Mouse (Mus musculus): ENCODE results near the gene Gas2.

The Gas2 gene

GRCm38 (mm10) chr7:51880121-51880520, 18.3 kb downstream of the Gas2 start:
- DNase-seq (ENCODE audit: low spot score), result no peak

DNA sequence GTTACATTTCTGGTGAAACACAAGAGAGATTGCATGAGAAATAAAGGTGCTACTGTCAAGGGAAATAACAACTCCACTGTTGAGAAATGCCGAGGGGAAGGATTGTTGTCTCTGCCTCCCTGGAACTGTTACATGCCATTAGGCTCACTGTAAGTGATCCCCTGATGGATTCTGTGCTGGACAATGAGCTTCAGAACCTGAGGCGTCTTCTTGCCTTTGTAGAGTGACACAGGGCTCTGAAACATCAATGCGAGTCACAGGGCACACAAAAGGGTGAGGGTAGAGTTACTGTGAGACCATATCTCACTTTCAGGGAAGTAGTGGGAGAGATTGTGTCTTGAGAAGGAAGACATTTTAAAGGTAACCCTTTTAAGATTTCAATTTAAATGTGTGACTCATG, 23.5 kb downstream of the Gas2 start:
- no peak for DNase-seq (ENCODE audit: low spot score)

GRCm38 (mm10) chr7:51887678-51888567, 26.1 kb downstream of the Gas2 start:
- no peak for DNase-seq (ENCODE audit: low spot score)

- no peak for DNase-seq (ENCODE audit: low spot score)
These were observed 27.8 kb downstream of the Gas2 start for GRCm38 (mm10) chr7:51889601-51890000.

DNA sequence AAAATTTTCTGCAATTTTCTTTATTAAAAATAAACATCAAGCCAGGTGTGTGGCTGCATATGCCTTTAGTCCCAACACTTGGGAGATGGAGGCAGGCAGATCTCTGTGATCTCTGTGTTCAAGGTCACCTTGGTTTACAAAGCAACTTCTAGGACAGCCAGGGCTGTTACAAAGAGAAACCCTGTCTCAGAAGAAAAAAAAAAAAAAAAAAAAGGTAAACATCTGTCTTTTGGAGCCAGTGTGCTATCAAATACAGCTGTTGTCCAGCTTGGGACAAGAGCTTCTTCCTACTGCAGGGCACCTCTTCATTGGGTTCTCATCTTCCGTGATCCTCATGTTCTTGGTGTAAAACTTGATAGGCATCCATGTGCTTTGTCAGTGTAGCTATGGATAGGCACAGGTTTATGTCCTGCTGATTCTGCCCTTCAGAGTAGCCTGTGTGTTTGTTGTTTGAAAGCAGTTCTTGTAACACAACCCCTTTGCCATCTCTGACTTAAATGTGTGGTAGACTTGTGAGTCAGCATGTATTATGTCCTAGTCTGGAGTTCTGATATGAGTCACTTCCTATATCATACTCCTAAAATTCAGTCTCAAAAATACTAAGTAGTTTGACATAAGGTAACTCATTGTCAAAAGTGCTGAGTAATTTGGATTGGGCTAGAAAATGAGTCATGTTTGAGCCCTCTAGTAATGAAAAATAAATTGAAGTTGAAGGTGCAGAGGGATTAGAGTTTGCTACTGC, 30.6 kb downstream of the Gas2 start:
- no peak for DNase-seq (ENCODE audit: low spot score)

DNA sequence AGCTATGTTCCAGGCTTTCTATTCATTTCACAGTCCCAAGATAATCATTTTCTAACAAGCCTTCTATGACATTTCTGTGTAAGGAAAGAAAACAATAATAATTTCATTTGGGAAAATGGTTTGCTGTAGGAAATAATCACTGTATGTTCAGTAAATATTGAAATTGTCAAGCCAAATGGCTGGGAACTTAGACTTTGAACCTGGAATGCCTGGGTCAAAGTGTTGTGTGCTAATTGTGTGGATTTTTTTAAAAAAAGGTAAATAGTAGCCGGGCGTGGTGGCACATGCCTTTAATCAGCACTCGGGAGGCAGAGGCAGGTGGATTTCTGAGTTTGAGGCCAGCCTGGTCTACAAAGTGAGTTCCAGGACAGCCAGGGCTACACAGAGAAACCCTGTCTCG, 31.2 kb downstream of the Gas2 start:
- no peak for DNase-seq (ENCODE audit: low spot score)

GRCm38 (mm10) chr7:51894133-51894801, 32.5 kb downstream of the Gas2 start:
- DNase-seq (ENCODE audit: low spot score), result no peak

DNA sequence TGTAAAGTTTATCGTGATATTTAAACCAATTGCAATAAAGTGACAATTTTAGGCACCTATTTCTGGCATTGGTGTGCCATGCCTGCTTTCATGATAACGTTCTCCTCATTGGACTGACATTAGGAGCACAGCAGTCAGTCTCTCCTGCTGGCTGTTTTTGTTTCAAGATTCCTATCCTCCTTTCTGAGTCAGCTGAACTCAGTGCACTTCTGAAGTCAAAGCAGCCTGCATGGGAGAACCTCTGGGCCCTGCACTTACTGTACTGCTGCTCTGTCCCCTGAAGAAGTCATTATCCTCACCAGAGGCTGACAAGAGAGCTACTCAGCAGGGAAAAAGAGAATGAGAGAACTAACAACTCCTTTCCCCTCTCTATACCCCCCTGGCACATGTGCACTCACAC, 33.1 kb downstream of the Gas2 start:
- DNase-seq (ENCODE audit: low spot score), result no peak

DNA sequence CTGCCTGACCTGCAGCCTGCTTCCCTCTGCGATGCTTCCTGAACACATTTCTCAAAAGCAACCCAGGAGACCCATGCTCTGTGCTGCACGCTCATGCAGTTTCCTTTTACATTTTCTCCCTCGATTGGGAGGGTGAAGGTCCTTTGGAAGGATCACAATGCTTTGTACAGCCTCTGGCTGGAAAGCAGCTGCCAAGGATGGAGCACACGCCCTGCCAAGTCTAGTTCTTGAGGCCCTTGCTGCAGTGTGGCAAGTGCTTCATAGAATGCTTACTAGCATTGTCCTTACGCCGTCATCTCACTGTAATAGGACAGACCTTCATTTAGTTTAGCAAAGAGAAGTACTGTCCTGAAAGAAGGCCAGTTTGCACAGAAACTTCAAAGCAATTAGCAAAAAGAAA, 37.3 kb downstream of the Gas2 start:
- no peak for DNase-seq (ENCODE audit: low spot score)

GRCm38 (mm10) chr7:51913292-51914050, 51.7 kb downstream of the Gas2 start:
- no peak for DNase-seq (ENCODE audit: low spot score)

DNA sequence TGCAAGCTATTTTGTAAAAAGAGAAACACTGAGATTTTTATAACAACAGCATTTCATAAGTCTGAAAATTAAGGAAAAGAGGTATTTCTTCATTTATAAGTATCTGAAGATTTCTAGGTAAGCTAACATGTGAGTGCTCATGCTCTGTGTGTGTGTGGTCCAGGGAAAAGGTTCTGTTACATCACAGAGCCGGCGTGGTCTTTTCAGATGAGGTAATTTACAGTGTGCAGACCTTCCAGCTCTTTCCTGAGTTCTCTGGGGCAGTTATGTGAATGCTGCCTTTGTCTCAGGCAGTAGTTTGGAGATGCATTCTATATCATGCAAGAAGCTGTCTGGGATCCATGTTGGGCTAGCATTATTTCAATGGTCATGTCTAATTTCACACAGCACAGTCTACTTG, 52.3 kb downstream of the Gas2 start:
- DNase-seq (ENCODE audit: low spot score), result no peak

DNA sequence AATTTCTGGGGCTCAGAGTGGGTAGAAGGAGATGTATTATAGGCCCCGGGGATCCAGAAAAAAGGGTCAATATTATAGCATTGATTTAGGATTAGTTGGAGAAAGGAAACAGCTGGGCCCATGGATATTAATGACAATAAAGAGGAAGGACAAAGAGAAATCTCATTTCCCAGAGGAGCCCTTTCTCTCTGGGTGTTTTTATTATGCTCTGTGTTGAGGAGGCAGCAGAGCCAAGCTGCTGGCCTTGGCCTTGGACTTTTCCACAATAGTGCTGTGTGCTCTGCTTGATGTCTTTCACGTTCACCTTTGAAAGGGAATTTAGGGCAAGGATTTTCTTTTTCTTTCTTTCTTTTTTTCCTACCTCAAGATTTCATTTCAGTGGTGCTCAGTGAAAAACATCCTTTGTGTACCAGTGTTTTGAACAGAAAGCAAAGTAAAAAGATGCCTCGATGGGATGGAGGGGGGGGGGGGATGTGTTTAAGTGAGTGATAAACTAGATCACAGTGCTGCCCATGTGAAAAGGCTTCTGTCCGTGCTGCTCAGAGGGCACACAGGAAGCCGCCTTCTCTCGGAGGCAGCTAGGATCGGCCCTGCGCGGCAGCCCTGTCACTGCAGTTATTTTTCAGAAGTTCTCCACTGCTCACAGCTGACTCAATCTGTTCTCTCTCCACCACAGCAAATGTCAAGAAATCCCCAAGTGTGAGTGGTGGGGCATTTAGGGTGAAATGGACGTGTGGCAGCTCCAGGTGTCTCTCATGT, 67.1 kb downstream of the Gas2 start:
- DNase-seq (ENCODE audit: low spot score), result no peak

DNA sequence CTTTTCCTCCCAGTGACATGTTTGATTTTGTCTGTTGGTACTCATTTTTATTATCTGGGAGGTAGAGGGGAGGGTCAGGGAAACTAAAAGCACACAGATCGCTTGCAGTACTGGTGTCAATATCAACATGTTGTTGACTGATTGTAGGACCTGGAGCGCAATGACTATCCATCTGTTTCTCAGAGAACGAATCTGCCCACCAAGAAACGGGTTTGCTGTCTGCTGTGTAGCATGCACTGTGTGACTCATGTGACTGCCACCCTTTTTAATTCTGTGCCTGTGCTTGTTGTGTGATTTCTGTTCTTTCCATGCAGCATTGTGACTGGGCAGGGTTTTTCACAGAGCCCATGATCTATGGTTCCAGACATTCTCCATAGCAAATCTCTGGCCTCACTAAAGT, 69.4 kb downstream of the Gas2 start:
- DNase-seq (ENCODE audit: low spot score), result peak; percentile 18

- DNase-seq (ENCODE audit: low spot score), result no peak
These were observed 75.5 kb downstream of the Gas2 start for GRCm38 (mm10) chr7:51937337-51937736.

- DNase-seq (ENCODE audit: low spot score), result no peak
These were observed 78.6 kb downstream of the Gas2 start for GRCm38 (mm10) chr7:51940461-51940860.

DNA sequence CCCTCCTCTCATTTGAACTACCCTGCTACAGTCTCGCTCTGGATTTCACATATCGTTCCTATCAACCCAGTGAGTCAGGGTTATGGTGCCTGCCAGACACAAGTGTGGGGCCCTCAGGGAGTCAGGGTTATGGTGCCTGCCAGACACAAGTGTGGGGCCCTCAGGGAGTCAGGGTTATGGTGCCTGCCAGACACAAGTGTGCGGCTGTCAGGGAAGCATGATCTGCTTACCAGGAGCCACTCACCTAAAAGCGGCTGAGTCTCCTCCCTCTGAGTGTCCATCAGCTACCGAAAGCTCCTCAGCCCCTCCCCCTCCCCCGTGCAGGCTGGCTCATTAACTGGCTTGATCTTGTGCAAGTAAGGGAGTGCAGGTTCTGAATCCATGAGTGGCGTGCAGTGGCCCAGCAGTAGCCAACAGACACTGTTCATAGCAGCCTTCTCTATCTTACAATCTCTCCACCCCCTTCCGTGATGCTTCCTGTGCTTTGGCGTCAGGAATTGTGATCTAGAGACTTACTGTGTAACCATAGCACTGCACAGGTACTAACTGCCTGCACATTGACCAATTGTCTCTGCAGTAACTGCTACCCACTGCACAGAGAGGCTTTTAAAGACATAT, 93.7 kb downstream of the Gas2 start:
- DNase-seq (ENCODE audit: low spot score), result no peak

- DNase-seq (ENCODE audit: low spot score), result no peak
These were observed 96.0 kb downstream of the Gas2 start for GRCm38 (mm10) chr7:51957766-51958165.

DNA sequence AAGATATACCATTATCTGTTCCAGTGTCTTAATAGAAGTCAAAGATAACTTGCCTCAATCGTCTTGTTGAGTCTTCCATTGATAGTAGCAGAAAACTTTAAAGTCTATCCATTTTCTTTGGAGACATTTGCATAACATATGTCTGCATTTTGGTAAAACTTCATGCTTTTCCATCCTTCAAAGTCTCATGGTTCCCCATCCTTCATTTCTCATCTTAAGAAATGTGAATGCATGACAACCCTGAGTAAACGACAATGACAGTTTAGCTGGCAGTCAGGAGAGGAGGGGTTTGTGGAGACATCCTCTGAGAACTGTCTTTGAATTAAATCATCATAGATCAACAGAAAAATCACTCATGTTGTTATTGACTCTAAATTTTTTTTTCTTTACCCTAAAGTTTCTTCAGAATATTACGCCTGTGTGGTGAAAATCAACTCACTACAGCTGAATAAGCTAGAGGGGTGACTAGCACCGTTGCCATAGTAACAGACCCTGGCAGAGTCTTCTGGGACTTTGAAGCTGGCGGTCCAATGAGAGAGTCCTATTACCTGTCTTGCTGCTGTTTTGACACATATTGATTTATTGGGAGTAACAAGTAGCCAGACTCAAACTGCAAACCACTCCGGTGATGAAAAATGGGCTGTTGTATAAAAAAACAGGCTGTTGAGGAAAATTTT, 99.0 kb downstream of the Gas2 start:
- DNase-seq (ENCODE audit: low spot score), result no peak

DNA sequence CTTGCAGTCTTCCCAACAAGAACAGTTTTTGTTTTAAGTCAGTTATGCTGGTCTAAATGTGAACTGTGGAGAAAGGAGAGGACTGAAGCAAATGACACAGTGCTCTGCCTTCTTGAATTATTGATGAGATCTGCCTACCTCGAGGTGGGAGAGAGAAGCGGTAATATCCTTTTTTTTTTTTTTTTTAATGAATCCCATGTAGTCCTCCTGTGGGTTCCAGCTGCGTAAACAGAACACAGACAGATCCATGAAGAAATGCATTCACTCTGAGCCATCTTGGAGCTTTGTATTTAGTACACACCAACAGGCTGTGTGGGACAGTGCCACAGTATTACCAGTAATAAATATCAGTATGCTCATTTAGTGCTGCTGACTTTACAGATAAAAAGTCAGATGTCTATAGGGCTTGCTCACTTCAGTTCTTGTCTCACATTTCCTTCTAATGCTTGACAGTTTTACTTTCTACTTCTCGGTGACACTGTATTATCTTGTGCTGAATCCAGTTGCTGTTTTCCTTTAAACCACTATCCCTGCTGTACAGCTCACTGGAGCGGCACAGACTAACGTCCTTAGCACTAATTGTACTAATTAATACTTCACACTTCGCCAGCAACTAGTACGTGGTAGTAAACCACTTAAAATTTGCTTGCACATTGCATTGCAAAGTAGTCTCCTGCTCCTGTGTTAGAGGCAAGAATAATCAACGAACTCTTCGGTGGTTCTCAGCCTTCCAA, 100.6 kb downstream of the Gas2 start:
- DNase-seq (ENCODE audit: low spot score), result no peak

DNA sequence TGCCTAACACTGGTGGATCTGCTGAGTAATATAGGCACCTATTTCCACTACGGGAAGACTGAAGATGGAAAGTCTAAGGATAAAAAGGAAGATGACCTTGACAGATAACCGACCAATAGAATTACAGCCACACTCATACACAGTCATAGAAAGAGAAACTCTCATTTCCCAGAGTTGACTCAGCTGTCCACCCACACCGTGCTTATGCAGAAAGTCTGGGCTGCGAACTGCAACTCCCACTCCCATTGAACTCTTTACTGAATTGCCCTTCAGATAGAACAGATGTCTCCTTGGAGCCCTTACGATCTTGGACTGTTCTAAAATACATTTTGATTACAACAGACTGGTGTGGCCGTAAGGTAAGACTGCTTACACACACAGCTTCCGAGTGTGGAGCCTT, 102.9 kb downstream of the Gas2 start:
- no peak for DNase-seq (ENCODE audit: low spot score)
